ENCODE assay signal across 8 mouse cellular contexts in genomic region chr10:78351564-78351886, GRCm38 (mm10). TPM values are rescaled to one million over a fixed set of nuclear protein-coding genes. Genes with fewer than 3 reads are reported as not detected.
DNase-seq lines count a peak whose midpoint lies in the region; ATAC-seq lines count a peak whose summit lies in the region.

No protein-coding gene starts in this region.

- H3K27ac ChIP-seq in forebrain, embryonic 16.5 days (ENCODE audit: low read length), result no peak overlapping the region
- H3K27ac ChIP-seq in limb, embryonic 11.5 days (replicated peaks; ENCODE audit: low read depth, low read length), result no peak overlapping the region
- peak overlapping the region; percentile 66; the same call in 1 of the 2 replicates for H3K27ac ChIP-seq in stomach, embryonic 16.5 days (ENCODE audit: low read length)

- WGBS in forebrain, embryonic 16.5 days, result under 1% methylated on average over 12 of the region's 13 CpGs
- under 1% methylated on average over 13 of the region's 13 CpGs for WGBS in limb, embryonic 11.5 days
- WGBS in stomach, embryonic 16.5 days, result 2% methylated on average over 13 of the region's 13 CpGs

- no peaks in the 10 kb centered on the region for H3K27me3 ChIP-seq in forebrain, embryonic 16.5 days (replicated peaks; ENCODE audit: control insufficient read depth, insufficient read depth, low read length)
- no peaks in the 10 kb centered on the region for H3K27me3 ChIP-seq in limb, embryonic 11.5 days (ENCODE audit: control insufficient read depth, insufficient read depth, low read length)
- H3K27me3 ChIP-seq in stomach, embryonic 16.5 days (ENCODE audit: control insufficient read depth, insufficient read depth, low read length), result no peaks in the 10 kb centered on the region

- peak overlapping the region; percentile 87 for H3K4me3 ChIP-seq in forebrain, embryonic 16.5 days (replicated peaks; ENCODE audit: low read length)
- H3K4me3 ChIP-seq in limb, embryonic 11.5 days (ENCODE audit: low read depth, low read length), result peak overlapping the region; percentile 78
- H3K4me3 ChIP-seq in stomach, embryonic 16.5 days (replicated peaks; ENCODE audit: low read length), result peak overlapping the region; percentile 78

- ATAC-seq in cerebellum, adult (ENCODE audit: insufficient number of reproducible peaks, low FRiP score, low TSS enrichment), result peak; percentile 15; the same call in 1 of the 2 replicates
- ATAC-seq in forebrain, embryonic 16.5 days, result no peak
- ATAC-seq in limb, embryonic 11.5 days (ENCODE audit: insufficient number of reproducible peaks, low FRiP score, low TSS enrichment, low read depth), result no peak
- no peak for ATAC-seq in stomach, embryonic 16.5 days (ENCODE audit: insufficient read depth, low FRiP score)

- no peaks in the 10 kb centered on the region for H3K36me3 ChIP-seq in forebrain, embryonic 16.5 days (ENCODE audit: control insufficient read depth, insufficient read depth)
- no peaks in the 10 kb centered on the region for H3K36me3 ChIP-seq in limb, embryonic 11.5 days (ENCODE audit: control insufficient read depth, insufficient read depth, low read length)
- no peaks in the 10 kb centered on the region for H3K36me3 ChIP-seq in stomach, embryonic 16.5 days (ENCODE audit: control insufficient read depth, insufficient read depth, low read length)

- no peaks in the 10 kb centered on the region for H3K9me3 ChIP-seq in forebrain, embryonic 16.5 days (ENCODE audit: control insufficient read depth, low read length)
- no peaks in the 10 kb centered on the region for H3K9me3 ChIP-seq in limb, embryonic 11.5 days (ENCODE audit: control insufficient read depth, low read length)
- H3K9me3 ChIP-seq in stomach, embryonic 16.5 days (replicated peaks; ENCODE audit: control insufficient read depth, low read length), result no peaks in the 10 kb centered on the region

- peaks cover 26% of the 10 kb centered on the region for H3K4me1 ChIP-seq in forebrain, embryonic 16.5 days (replicated peaks; ENCODE audit: control insufficient read depth, insufficient read depth, low read length)
- peaks cover 16% of the 10 kb centered on the region for H3K4me1 ChIP-seq in limb, embryonic 11.5 days (ENCODE audit: control insufficient read depth, insufficient read depth, low read length)
- peaks cover 7% of the 10 kb centered on the region for H3K4me1 ChIP-seq in stomach, embryonic 16.5 days (ENCODE audit: control insufficient read depth, insufficient read depth, low read length)

- peak overlapping the region; percentile 90 for H3K4me2 ChIP-seq in forebrain, embryonic 16.5 days (ENCODE audit: low read length)
- H3K4me2 ChIP-seq in limb, embryonic 11.5 days (ENCODE audit: low read depth, severe bottlenecking), result peak overlapping the region; percentile 93
- peak overlapping the region; percentile 83 for H3K4me2 ChIP-seq in stomach, embryonic 16.5 days (ENCODE audit: low read depth, low read length)

- peak overlapping the region; percentile 89 for H3K9ac ChIP-seq in forebrain, embryonic 16.5 days (replicated peaks; ENCODE audit: low read depth, low read length)
- peak overlapping the region; percentile 94 for H3K9ac ChIP-seq in limb, embryonic 11.5 days (ENCODE audit: low read length)
- H3K9ac ChIP-seq in stomach, embryonic 16.5 days (ENCODE audit: low read length), result peak overlapping the region; percentile 97

- DNase-seq in cerebellum, postnatal 4 days (ENCODE audit: low spot score in 2 of 2), result no peak
- DNase-seq in 3T3-L1 (ENCODE audit: low read depth, low spot score), result peak; percentile 20
- DNase-seq in limb, embryonic 11.5 days (ENCODE audit: low spot score), result no peak
- DNase-seq in frontal cortex, postnatal 14 days (ENCODE audit: low spot score in 2 of 2), result no peak
- DNase-seq in spleen, postnatal 36 days (ENCODE audit: low spot score in 2 of 2), result no peak

RNA-seq across cellular contexts. Expression of gene Agpat3, which starts 0.8 kb away (rescaled TPM):
- 71.2 and 78.2 TPM in 2 replicates for polyA plus RNA-seq in forebrain, embryonic 16.5 days (2015; fragmentation: Nextera tagmentation; extraction: Ambion mirVana)
- 37.4 and 38.0 TPM in 2 replicates for polyA plus RNA-seq in limb, embryonic 11.5 days (2014; fragmentation: Nextera tagmentation; extraction: Ambion mirVana)
- 24.9 and 26.7 TPM in 2 replicates for polyA plus RNA-seq in stomach, embryonic 16.5 days (2015; fragmentation: Nextera tagmentation; extraction: Ambion mirVana)
